Mouse (Mus musculus) midbrain, postnatal 0 days (tissue): Measurements from ENCODE around the gene Gfod2. TPM values are rescaled to one million over a fixed set of nuclear protein-coding genes. Genes with fewer than 3 reads are reported as not detected.

Experiments
- ATAC-seq: fragments of 200-750 bp; cut with Nextera tagmentation; 2 replicates; pipeline ENCODE4 v1.8.0; 2017; ENCODE audit warnings: moderate number of reproducible peaks, mild to moderate bottlenecking, moderate TSS enrichment, moderate library complexity; ENCODE audit not compliant: low FRiP score
- DNase-seq: peaks from one replicate; pipeline ENCODE4 v3.0.0-alpha.2; 2015; ENCODE audit warnings: low spot score
- H3K27ac ChIP-seq: fragments of 300-500 bp; sonication (generic); 2 replicates; pipeline ENCODE4 v1.5.1; 2014; ENCODE audit warnings: low read depth, mild to moderate bottlenecking, low read length, mixed read lengths
- H3K27me3 ChIP-seq: fragments of 300-500 bp; sonication (generic); 2 replicates; pipeline ENCODE4 v1.6.1; 2014; ENCODE audit warnings: low read length, control low read depth, mixed read lengths; ENCODE audit not compliant: insufficient read depth
- H3K36me3 ChIP-seq: fragments of 300-500 bp; sonication (generic); 2 replicates; pipeline ENCODE4 v1.6.1; 2014; ENCODE audit warnings: low read length, control low read depth, mixed read lengths; ENCODE audit not compliant: insufficient read depth
- H3K4me1 ChIP-seq: fragments of 300-500 bp; sonication (generic); 2 replicates; pipeline ENCODE4 v1.6.1; 2014; ENCODE audit warnings: mild to moderate bottlenecking, control low read depth, antibody characterized with exemption, low read length, mixed read lengths; ENCODE audit not compliant: insufficient read depth
- H3K4me2 ChIP-seq: fragments of 300-500 bp; sonication (generic); 2 replicates; pipeline ENCODE4 v1.6.1; 2014; ENCODE audit warnings: low read depth, mild to moderate bottlenecking, low read length, mixed read lengths; ENCODE audit not compliant: poor library complexity, severe bottlenecking
- H3K4me3 ChIP-seq: fragments of 300-500 bp; sonication (generic); 2 replicates; pipeline ENCODE4 v1.5.1; 2014; ENCODE audit warnings: low read depth, mild to moderate bottlenecking, low read length, moderate library complexity
- H3K9ac ChIP-seq: fragments of 300-500 bp; sonication (generic); replicated peaks from 2 replicates; pipeline ENCODE4 v1.6.1; 2014; ENCODE audit warnings: mild to moderate bottlenecking, low read length, moderate library complexity, mixed read lengths; ENCODE audit not compliant: poor library complexity, severe bottlenecking
- H3K9me3 ChIP-seq: fragments of 300-500 bp; sonication (generic); 2 replicates; pipeline ENCODE4 v1.6.1; 2016; ENCODE audit warnings: low read length, control low read depth
- CTCF ChIP-seq: IDR thresholded peaks from 2 replicates; pipeline ENCODE4 v1.5.1; 2016; ENCODE audit warnings: antibody characterized with exemption, mild to moderate bottlenecking
- WGBS: fragments of 180-500 bp; shearing (Covaris S2); extraction: QIAGEN DNeasy Blood & Tissue Kit; methylation state at CpG from one replicate; pipeline ENCODE4 v1.1.7; 2014; 5-methylcytosine and 5-hydroxymethylcytosine counted together
- polyA plus RNA-seq: library from polyadenylated mRNA; unstranded; fragments of >200 nt; fragmentation: Nextera tagmentation; extraction: Ambion mirVana; gene quantifications from 2 replicates; pipeline ENCODE4 v1.2.1, GENCODE M21; 2015
- total RNA-seq: library from RNA; depleted of rRNA; stranded (reverse); fragments of >200 nt; gene quantifications from 2 replicates; pipeline ENCODE4 v1.2.3, GENCODE M21; 2014

Gfod2 gene
- total and polyA plus RNA-seq, 2 experiments from 2014 or later = 64.7 to 67.9 TPM

DNA sequence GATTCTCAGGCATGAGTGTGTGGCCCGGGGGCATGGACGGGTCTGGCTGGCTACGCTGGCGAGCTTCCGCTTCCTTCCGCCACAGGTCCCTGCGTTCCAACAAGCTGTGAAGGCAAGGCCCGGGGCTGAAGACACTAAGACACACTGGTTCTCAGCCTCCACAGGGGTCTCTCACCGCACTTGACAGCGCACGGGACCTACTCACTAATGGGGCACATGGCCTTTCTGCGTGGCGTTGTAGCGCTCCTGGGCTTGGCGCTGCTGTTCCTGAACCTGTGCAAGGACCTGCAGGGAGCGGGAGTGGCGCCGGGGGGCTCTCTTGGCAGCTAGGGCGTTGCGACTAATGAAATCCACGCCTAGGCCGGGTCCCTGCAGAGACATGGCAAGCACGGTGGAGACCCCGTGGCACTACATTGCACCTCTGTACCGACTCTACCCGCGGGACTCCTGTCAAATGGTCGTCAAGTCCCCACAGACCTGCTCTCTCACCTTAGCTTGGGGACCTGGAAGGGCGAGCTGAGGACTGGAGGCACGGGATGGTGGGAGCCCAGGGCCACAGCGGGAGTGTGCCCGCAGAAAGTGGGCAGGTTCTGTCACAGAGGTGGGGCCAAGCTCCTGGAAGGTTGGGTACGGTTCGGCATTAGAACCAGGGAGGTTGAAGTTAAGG, 54.2 kb downstream of the Gfod2 start:
- no peaks in the 10 kb centered on the region for H3K27me3 ChIP-seq
- no peak overlapping the region for H3K4me2 ChIP-seq
- no peak overlapping the region for H3K4me3 ChIP-seq
- no peak overlapping the region for H3K27ac ChIP-seq
- ATAC-seq = no peak
- H3K9me3 ChIP-seq = no peaks in the 10 kb centered on the region
- WGBS = 92% methylated on average over 34 of the region's 34 CpGs
- DNase-seq = no peak
- no peak overlapping the region for H3K9ac ChIP-seq
- no peak for TF ChIP-seq CTCF
- H3K36me3 ChIP-seq = peaks cover 17% of the 10 kb centered on the region; the same call in 1 of the 2 replicates
- H3K4me1 ChIP-seq = peaks cover 14% of the 10 kb centered on the region

GRCm38 (mm10) chr8:105702731-105703415, 55.6 kb downstream of the Gfod2 start:
- 94% methylated on average over 24 of the region's 24 CpGs for WGBS
- DNase-seq (no peak), ATAC-seq (no peak)
- Histone ChIP-seq H3K9me3 (no peaks in the 10 kb centered on the region), H3K4me1 (peaks cover 14% of the 10 kb centered on the region), H3K27ac (no peak overlapping the region), H3K27me3 (no peaks in the 10 kb centered on the region), H3K4me3 (no peak overlapping the region; the same call in 1 of the 2 replicates), H3K36me3 (peaks cover 26% of the 10 kb centered on the region), H3K9ac (0 out of 2 replicates have a peak overlapping the region, but pooled peaks have one; percentile 65), H3K4me2 (no peak overlapping the region)
- no peak for TF ChIP-seq CTCF

GRCm38 (mm10) chr8:105702001-105702401, 56.5 kb downstream of the Gfod2 start:
- 36% methylated on average over 18 of the region's 18 CpGs for WGBS
- Histone ChIP-seq H3K4me3 (peak overlapping the region; percentile 67), H3K27me3 (no peaks in the 10 kb centered on the region), H3K4me2 (peak overlapping the region; percentile 96), H3K36me3 (peaks cover 34% of the 10 kb centered on the region), H3K27ac (peak overlapping the region; percentile 86), H3K4me1 (peaks cover 11% of the 10 kb centered on the region), H3K9ac (peak overlapping the region; percentile 65), H3K9me3 (no peaks in the 10 kb centered on the region)
- DNase-seq (peak; percentile 19), ATAC-seq (peak; percentile 8)
- no peak for TF ChIP-seq CTCF

GRCm38 (mm10) chr8:105700966-105701824, 57.3 kb downstream of the Gfod2 start, which contains the start of the genes Acd and Pard6a:
Gene Acd (minus strand): TSS chr8:105701102.
Gene Pard6a (plus strand): TSS chr8:105701148.
- Histone ChIP-seq H3K9me3 (no peaks in the 10 kb centered on the region), H3K4me2 (peak within 1 kb of the TSS; percentile 96), H3K36me3 (peaks cover 40% of the 10 kb centered on the region), H3K27me3 (no peaks in the 10 kb centered on the region), H3K4me1 (0 out of 2 replicates have a peak, but pooled peaks cover 10% of the 10 kb centered on the region), H3K4me3 (peak within 1 kb of the TSS; percentile 67), H3K9ac (peak within 1 kb of the TSS; percentile 65), H3K27ac (peak within 1 kb of the TSS; percentile 86)
- TF ChIP-seq CTCF = peak; percentile 19; the same call in 1 of the 2 replicates
- DNase-seq (peak; percentile 96), ATAC-seq (peak; percentile 79)
- WGBS = under 1% methylated on average over 60 of the region's 60 CpGs

- ATAC-seq = peak; percentile 41
- no peaks in the 10 kb centered on the region for H3K9me3 ChIP-seq
- H3K36me3 ChIP-seq = peaks cover 40% of the 10 kb centered on the region
- peak overlapping the region; percentile 86 for H3K27ac ChIP-seq
- no peaks in the 10 kb centered on the region for H3K27me3 ChIP-seq
- peak overlapping the region; percentile 67 for H3K4me3 ChIP-seq
- peak overlapping the region; percentile 65 for H3K9ac ChIP-seq
- under 1% methylated on average over 21 of the region's 21 CpGs for WGBS
- peak; percentile 36 for DNase-seq
- H3K4me1 ChIP-seq = peaks cover 11% of the 10 kb centered on the region
- H3K4me2 ChIP-seq = peak overlapping the region; percentile 96
- no peak for TF ChIP-seq CTCF
These were observed 57.9 kb downstream of the Gfod2 start for GRCm38 (mm10) chr8:105700566-105700965.
